Mouse (Mus musculus): ENCODE measurements at regions not wholly inside any gene's neighbourhood (a gene's known extent, or its start where the extent isn't known, plus 50 kb on each side); places are given as distances from the start of the nearest gene placed in this dataset.

DNA sequence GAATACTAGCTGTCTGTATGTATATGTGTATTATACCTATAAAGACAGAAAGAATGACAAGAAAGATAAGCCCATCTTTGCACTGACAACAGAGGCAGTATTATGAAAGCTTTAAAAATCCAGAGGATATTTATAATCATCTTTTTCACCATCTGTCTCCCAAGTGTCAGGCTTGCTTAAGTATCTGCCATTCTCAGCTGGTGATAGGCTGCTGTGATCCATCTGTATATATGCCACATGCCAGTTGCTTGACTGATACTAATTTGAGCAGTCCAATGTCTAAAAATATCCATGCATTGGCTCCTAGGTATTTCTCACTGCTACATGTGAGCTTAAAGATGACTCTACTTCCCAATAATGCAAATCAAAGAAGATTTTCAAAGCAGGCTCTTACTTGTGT, 950.3 kb downstream of the Pla2g4a start:
- Histone ChIP-seq H3K4me3 (no peak overlapping the region), H3K27ac (no peak overlapping the region)
- intact Hi-C loops (cut with DNase I): no loop called here
- DNase-seq (ENCODE audit: extremely low spot score in 1 of 2, low spot score in 2 of 2): no peak
- TF ChIP-seq CTCF (IDR thresholded peaks at IDR 0.05): no peak

- intact Hi-C loops (cut with DNase I): no loop called here
- H3K4me3 ChIP-seq: no peak overlapping the region
- TF ChIP-seq CTCF (IDR thresholded peaks at IDR 0.05): no peak
- H3K27ac ChIP-seq: no peak overlapping the region
- DNase-seq (ENCODE audit: extremely low spot score in 1 of 2, low spot score in 2 of 2): no peak
Measured at GRCm38 (mm10) chr1:149000092-149000491, 961.0 kb downstream of the Pla2g4a start.

DNA sequence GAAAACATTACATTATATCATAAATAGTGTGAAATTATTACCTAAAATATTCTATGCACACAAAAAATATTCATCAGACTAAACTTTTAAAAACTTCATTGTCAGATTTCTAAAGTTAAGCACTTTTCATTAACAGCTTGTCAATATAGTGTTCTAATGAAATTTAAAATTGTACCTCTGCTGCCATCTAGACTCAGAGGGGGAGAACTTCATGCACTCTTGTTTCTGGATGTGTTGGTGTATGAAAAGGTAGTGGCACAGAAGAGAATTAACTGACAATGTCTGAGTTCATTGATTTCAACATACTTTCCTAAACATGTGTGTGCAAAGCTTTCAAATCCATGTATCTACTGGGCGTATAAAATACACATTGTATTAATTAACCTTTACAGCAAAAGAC, 967.5 kb downstream of the Pla2g4a start:
- DNase-seq (ENCODE audit: extremely low spot score in 1 of 2, low spot score in 2 of 2): no peak
- peak; percentile 81 for TF ChIP-seq CTCF (IDR thresholded peaks at IDR 0.05)
- Histone ChIP-seq H3K4me3 (no peak overlapping the region), H3K27ac (no peak overlapping the region)
- intact Hi-C loops (cut with DNase I): loop anchor here (10.0 kb wide), 1 partner anchor 551 kb away; no protein-coding TSS in a partner anchor

DNA sequence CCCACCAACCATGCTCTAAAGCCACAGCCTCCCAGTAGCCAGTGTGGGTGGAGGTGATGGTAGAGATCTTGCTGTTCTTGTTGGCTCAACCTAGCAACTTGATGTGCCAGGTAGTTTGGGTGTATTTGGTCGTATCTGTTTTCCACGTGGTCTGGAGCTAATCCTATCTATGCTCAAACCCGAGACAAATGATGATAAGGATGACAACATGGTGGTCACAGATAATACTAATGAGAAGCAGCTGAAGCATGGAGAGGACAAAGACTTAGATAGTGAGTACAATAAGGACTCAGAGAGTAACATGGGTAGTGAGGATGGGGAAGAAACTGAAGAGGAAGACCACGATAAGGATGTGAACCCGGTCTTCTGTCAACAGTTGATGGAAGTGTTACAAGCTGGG, 983.7 kb downstream of the Pla2g4a start:
- intact Hi-C loops (cut with DNase I): no loop called here
- Histone ChIP-seq H3K27ac (no peak overlapping the region), H3K4me3 (no peak overlapping the region)
- DNase-seq (ENCODE audit: extremely low spot score in 1 of 2, low spot score in 2 of 2): no peak
- no peak for TF ChIP-seq CTCF (IDR thresholded peaks at IDR 0.05)

DNA sequence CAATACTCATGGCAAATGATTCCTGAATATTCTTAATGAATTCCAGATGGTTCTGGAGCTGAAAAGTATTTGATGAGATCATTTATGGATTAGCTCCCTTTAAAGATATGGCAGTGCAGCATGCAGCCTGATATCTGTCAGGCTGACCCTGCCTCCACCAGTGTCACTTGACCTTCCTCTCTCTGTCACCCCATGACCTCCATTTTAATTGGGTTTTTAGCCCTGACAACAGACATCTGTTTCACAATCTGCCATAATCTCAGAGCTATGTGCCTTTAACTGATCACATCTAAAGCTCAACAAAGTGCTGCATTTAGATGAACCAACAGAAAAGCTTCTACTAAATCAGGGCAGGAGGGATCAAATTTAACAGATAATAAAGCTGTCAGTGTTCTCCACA, 995.7 kb downstream of the Pla2g4a start:
- DNase-seq (ENCODE audit: extremely low spot score in 1 of 2, low spot score in 2 of 2): no peak
- H3K27ac ChIP-seq: no peak overlapping the region
- no peak overlapping the region for H3K4me3 ChIP-seq
- intact Hi-C loops (cut with DNase I): no loop called here
- TF ChIP-seq CTCF (IDR thresholded peaks at IDR 0.05): no peak

DNA sequence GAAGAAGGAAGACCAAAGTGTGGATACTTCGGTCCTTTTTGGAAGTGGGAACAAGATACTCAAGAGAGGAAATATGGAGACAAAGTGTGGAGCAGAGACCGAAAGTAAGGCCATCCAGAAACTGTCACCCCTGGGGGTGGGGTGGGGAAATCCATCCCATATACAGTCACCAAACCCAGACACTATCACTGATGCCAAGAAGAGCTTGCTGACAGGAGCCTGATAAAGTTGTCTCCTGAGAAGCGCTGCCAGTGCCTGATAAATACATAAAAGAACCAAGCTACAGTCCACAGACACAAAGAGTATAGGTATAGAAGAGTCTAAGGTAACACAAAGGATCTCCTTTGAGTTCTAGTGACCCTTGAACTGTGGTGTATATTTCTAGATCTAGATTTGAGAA, 1026.7 kb downstream of the Pla2g4a start:
- no peak for TF ChIP-seq CTCF (IDR thresholded peaks at IDR 0.05)
- DNase-seq (ENCODE audit: extremely low spot score in 1 of 2, low spot score in 2 of 2): no peak
- Histone ChIP-seq H3K27ac (no peak overlapping the region), H3K4me3 (no peak overlapping the region)
- intact Hi-C loops (cut with DNase I): no loop called here

DNA sequence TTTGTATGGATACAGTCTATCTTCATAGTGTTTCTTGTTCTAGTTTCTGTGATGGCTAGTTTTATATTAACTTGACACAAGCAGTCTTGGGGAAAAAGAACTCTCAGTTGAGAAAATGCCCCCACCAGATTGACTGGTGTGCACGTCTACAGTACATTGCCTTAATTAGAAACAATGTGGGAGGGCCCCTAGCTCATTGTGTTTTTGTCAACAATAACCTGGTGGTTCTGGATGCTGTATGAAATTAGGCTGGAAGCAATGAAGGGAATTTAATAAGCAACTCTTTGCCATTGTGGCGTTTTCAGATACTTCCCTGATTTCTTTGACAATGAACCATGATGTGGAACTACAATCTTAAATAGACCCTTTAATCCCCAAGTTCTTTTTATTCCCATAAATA, 1036.6 kb downstream of the Pla2g4a start:
- H3K27ac ChIP-seq: no peak overlapping the region
- TF ChIP-seq CTCF (IDR thresholded peaks at IDR 0.05): no peak
- DNase-seq (ENCODE audit: extremely low spot score in 1 of 2, low spot score in 2 of 2): no peak
- intact Hi-C loops (cut with DNase I): no loop called here
- H3K4me3 ChIP-seq: no peak overlapping the region

GRCm38 (mm10) chr1:148917062-148917461, 1044.0 kb downstream of the Pla2g4a start:
- no peak for DNase-seq (ENCODE audit: extremely low spot score in 1 of 2, low spot score in 2 of 2)
- no peak for TF ChIP-seq CTCF (IDR thresholded peaks at IDR 0.05)
- intact Hi-C loops (cut with DNase I): no loop called here
- Histone ChIP-seq H3K4me3 (no peak overlapping the region), H3K27ac (no peak overlapping the region)

DNA sequence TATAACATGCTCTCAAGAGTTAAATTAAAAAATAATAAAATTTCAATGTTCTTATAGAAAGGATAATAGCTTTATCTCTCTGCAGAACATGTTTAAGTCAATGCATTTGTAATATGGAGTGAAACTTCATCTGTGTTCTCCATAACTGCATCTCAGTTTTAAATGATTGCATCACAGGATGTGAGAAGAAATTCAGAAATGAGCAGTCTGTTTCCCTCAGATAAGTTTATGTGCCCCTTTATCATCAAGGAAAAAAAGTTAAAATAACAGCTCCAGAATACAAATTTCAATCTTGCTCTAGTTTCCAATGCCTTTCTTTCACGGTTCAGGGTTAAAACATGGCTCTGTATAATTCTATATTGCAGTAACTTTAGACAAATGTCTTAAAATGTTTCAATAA, 1048.3 kb downstream of the Pla2g4a start:
- TF ChIP-seq CTCF (IDR thresholded peaks at IDR 0.05): no peak
- DNase-seq (ENCODE audit: extremely low spot score in 1 of 2, low spot score in 2 of 2): no peak
- intact Hi-C loops (cut with DNase I): no loop called here
- Histone ChIP-seq H3K27ac (no peak overlapping the region), H3K4me3 (no peak overlapping the region)

DNA sequence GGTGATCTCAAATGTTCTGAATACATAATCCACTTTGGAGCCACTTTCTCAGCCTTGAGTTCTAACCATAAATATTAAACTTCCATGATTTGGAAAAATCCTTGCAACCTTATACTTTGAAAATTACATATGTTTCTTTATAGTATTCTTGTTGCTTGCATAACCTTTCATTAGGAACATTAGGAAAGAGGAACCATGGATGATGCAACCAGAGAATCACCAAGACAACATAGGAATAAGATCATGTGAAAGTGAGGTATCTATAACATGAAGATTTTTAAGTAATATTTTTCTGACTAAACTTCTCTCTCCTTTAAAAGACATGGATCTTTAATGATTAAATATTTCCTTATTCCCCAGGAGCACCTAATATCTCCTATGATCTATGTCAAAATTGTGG, 1057.0 kb downstream of the Pla2g4a start:
- TF ChIP-seq CTCF (IDR thresholded peaks at IDR 0.05): no peak
- H3K4me3 ChIP-seq: no peak overlapping the region
- no peak for DNase-seq (ENCODE audit: extremely low spot score in 1 of 2, low spot score in 2 of 2)
- intact Hi-C loops (cut with DNase I): no loop called here
- H3K27ac ChIP-seq: no peak overlapping the region

GRCm38 (mm10) chr1:148903093-148903492, 1058.0 kb downstream of the Pla2g4a start:
- TF ChIP-seq CTCF (IDR thresholded peaks at IDR 0.05): no peak
- H3K4me3 ChIP-seq: no peak overlapping the region
- H3K27ac ChIP-seq: no peak overlapping the region
- DNase-seq (ENCODE audit: extremely low spot score in 1 of 2, low spot score in 2 of 2): no peak
- intact Hi-C loops (cut with DNase I): no loop called here

GRCm38 (mm10) chr1:148901319-148902033, 1059.6 kb downstream of the Pla2g4a start:
- H3K27ac ChIP-seq: no peak overlapping the region
- no peak for TF ChIP-seq CTCF (IDR thresholded peaks at IDR 0.05)
- no peak for DNase-seq (ENCODE audit: extremely low spot score in 1 of 2, low spot score in 2 of 2)
- intact Hi-C loops (cut with DNase I): no loop called here
- no peak overlapping the region for H3K4me3 ChIP-seq

- intact Hi-C loops (cut with DNase I): no loop called here
Measured at GRCm38 (mm10) chr1:148870788-148871187, 1090.3 kb downstream of the Pla2g4a start.

More at GRCm38 (mm10) chr1:148870788-148871187, 1090.3 kb downstream of the Pla2g4a start:
- H3K4me3 ChIP-seq: no peak overlapping the region
- DNase-seq (ENCODE audit: extremely low spot score in 1 of 2, low spot score in 2 of 2): no peak
- H3K27ac ChIP-seq: no peak overlapping the region
- no peak for TF ChIP-seq CTCF (IDR thresholded peaks at IDR 0.05)

All from left cerebral cortex, adult 2 months (tissue).